Mouse (Mus musculus) left cerebral cortex, postnatal 36 days (tissue): ENCODE results near the gene Cenpp. TPM values are rescaled to one million over a fixed set of nuclear protein-coding genes. Genes with fewer than 3 reads are reported as not detected.

Experiments
- DNase-seq, 2 experiments: peaks; one replicate each; pipeline ENCODE4 v3.0.0; 2021 to 2022; ENCODE audit warnings: low spot score in 2 of 2, mixed read lengths in 1 of 2
- intact Hi-C: fragments of 180-260 bp; cut with DNase I; formaldehyde crosslinking; loops from one replicate; pipeline ENCODE4 v1.15.1; 2025
- total RNA-seq, 2 experiments: library from RNA; stranded (reverse); gene quantifications; 2 replicates each; pipeline ENCODE4 v1.2.3; 2021

The Cenpp gene
- total RNA-seq, 2 experiments from 2014 or later = 1.2 TPM

DNA sequence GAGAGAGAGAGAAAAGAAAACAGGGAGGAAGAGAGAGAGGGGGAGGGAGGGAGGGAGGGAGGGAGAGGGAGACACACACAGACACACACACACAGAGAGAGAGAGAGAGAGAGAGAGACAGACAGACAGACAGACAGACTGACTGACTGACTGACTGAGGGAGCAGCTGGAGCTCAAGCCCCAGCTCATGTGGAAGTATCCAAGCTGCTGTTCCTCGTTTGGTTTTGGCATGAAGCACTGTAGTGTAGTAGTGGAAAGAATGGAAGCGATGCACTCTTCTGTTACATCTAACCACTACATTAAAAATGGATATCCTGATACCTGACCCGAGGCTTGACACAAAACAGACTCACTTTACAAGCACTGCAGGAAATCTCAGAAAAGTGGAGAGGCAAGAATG lies 106.9 kb downstream of the Cenpp start:
- no peak for DNase-seq
- intact Hi-C loops = no loop called here

- DNase-seq = no peak
- intact Hi-C loops = no loop called here
Measured at GRCm38 (mm10) chr13:49544279-49544678, 108.3 kb downstream of the Cenpp start, which contains the start of gene Aspn. Aspn (plus strand) TSS chr13:49544443.

DNA sequence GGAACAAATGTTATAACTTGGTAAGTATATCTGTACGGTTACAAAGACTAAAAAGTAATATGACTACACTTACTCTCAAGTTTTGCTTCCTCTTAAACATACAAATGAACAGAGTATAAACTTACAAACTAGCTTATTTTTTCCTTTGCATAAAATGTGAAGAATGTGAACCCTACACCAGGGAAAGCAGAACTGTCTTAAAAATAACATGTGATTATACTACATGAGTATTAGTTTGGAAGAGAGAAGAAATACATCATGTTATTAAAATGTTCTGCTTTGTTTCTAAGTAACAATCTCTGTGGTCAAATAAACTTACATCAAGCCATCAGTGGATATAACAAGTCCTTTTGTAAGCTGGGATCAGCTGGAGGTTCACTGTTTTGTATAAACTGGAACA lies 113.9 kb downstream of the Cenpp start:
- DNase-seq = no peak
- intact Hi-C loops = no loop called here

- intact Hi-C loops = no loop called here
- no peak for DNase-seq
Measured at GRCm38 (mm10) chr13:49536946-49537345, 115.6 kb downstream of the Cenpp start.

DNA sequence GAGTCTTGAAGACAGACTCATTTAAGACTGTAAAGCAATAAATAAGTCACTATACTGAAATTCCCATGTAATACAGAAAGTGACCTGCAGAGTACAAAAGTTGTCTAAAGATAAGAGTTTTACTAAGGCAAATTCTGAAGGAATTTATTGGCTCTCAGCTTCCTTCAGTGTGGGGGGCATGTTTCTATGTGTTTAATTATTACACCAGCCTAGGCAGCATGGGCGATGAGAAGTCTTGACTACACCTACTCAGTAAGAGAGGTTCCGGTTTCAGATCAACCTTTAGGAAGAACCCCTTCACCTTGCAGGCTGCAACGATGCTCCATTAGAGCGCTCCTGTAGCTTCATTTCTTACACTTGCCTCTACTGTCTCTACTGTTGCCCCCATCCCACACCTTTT lies 121.9 kb downstream of the Cenpp start:
- DNase-seq = no peak
- intact Hi-C loops = no loop called here

- DNase-seq = no peak
- intact Hi-C loops = no loop called here
Measured at GRCm38 (mm10) chr13:49526235-49526634, 126.3 kb downstream of the Cenpp start.

GRCm38 (mm10) chr13:49518761-49519160 lies 133.8 kb downstream of the Cenpp start:
- intact Hi-C loops = no loop called here
- DNase-seq = no peak

- DNase-seq = no peak
- intact Hi-C loops = no loop called here
Measured at GRCm38 (mm10) chr13:49507176-49507575, 145.4 kb downstream of the Cenpp start.

DNA sequence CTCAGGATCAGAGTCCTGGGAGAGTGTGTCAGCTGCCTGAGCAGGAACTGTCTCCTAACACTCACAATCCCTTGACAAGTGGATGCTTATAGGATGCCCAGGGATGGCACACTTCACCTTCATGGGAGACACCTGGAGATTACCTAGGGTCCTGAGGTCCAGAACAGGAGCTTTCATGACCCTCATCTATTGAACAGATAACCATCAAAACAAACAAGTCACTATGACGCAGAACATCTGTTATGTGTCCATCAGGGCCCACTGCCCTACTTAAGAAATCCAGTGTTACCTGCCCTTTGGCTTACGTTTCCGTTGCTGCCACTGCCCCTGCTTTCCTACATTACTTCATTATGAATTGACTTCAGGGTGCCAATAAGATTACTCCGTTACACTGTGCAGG lies 146.8 kb downstream of the Cenpp start:
- intact Hi-C loops = no loop called here
- DNase-seq = no peak

GRCm38 (mm10) chr13:49504510-49504909 lies 148.1 kb downstream of the Cenpp start, which contains the start of gene Ecm2:
Ecm2 (plus strand) TSS chr13:49504810.
- no peak for DNase-seq
- intact Hi-C loops = no loop called here

DNA sequence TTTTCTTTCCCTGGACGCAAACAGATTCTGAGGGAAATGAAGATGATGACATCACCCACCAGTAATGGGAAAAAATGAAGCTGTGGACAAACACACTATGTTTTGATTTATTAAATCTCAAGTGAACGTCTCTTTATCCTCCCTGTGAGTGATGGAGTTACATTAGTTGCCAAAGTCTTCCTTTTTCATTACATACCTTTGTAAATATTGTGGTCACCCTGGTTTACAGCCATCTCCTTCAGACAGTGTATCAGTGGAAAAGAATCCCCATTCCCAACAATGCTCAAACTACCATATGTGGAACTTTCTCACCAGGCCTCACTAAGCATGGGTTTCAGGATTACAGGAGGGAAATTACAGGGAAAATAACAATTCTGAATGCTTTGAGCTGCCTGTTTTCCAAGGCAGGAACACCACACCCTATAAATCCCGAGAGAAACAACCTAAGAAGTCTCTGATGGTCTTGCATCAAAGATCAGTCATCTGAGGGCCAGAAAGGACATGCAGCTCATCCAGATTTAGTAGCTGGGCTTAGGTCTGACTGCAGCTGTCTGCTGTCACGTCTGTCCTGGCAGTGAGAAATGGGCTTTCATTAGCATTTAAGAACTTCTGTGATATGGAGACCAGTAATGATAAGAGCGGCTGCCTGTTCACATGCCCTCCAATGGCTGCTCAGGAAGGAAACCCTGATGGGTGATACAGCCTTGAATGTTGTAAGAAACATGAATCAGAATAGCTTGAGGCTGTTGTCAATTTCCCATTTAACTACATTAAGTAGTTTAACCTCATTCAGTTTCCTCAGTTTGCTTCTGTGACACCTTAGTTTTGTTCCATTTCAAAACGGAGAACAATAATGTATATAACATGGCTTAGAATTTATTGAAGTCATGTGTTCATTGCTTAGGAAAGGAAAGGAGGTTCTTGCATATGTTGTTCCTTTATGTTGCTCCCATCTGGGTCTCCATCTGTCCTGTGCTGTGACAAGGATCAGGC lies 159.9 kb downstream of the Cenpp start, which contains the start of gene Tes3-ps:
TSS of gene Tes3-ps (plus strand) at position 943 of the 993 bp plus-strand sequence.
- no peak for DNase-seq
- intact Hi-C loops = no loop called here

DNA sequence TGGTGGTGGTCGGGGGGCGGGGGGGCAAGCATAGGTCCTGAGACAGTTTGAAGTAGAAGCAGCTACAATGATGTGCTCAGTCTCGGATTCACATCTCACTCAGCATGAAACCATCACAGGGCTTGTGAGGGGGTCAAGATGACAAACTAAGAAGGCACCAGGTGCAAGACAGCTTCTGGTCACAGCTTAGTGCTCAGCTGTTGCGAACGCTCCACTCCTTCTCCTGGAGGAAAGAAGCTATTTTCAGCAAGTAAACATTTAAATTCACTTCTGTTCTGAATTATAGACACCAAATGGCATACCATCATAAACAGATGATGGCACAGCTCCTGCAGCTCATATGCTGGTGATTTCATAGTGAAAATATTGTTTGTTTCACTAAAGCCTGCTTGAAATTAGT lies 167.2 kb downstream of the Cenpp start:
- no peak for DNase-seq
- intact Hi-C loops = no loop called here

- no peak for DNase-seq
- intact Hi-C loops = no loop called here
Measured at GRCm38 (mm10) chr13:49480551-49480950, 172.0 kb downstream of the Cenpp start.

GRCm38 (mm10) chr13:49480057-49480456 lies 172.5 kb downstream of the Cenpp start:
- intact Hi-C loops = no loop called here
- no peak for DNase-seq

GRCm38 (mm10) chr13:49479399-49479798 lies 173.2 kb downstream of the Cenpp start:
- no peak for DNase-seq
- intact Hi-C loops = no loop called here

GRCm38 (mm10) chr13:49478851-49479374 lies 173.7 kb downstream of the Cenpp start:
- intact Hi-C loops = no loop called here

GRCm38 (mm10) chr13:49477887-49478286 lies 174.7 kb downstream of the Cenpp start:
- no peak for DNase-seq
- intact Hi-C loops = no loop called here

More at GRCm38 (mm10) chr13:49478851-49479374, 173.7 kb downstream of the Cenpp start:
- DNase-seq = no peak

GRCm38 (mm10) chr13:49472676-49473005 lies 179.9 kb downstream of the Cenpp start:
- intact Hi-C loops = no loop called here
- no peak for DNase-seq

DNA sequence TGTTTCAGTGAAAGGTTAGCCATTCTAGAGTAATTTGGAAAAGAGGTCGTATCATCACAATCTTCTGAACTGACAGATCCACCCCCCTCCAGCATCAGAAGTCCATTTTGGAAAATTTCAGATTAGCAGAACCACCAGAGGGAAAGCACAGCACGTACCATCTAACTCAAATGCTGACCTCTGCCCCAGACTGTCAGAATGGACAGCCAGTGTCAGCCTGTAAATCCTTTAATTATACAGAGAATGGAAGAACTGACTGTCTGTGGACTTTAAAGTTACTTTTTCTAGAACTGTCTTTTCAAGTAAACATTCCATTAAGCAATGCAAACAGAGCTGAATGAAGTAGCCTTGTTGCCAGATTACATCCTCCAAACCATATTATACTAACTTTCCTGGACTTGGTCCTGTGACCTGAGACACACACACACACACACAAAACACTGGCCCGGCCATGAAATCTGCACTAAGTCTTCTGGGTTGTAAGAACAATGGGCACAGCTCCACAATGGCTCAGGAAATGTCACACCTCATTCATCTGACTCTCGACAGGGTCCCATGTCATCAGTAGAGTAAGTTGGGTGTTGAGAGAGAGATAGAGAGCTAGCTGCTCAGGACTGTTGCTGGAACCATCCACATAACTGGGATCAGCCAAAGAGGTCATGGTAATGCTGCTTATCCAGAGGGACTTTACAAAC lies 180.5 kb downstream of the Cenpp start:
- intact Hi-C loops = no loop called here
- no peak for DNase-seq

GRCm38 (mm10) chr13:49470806-49471205 lies 181.8 kb downstream of the Cenpp start:
- no peak for DNase-seq
- intact Hi-C loops = no loop called here
